Mouse (Mus musculus) heart, adult 8-10 months (tissue): ENCODE measurements at regions not wholly inside any gene's neighbourhood (a gene's known extent, or its start where the extent isn't known, plus 50 kb on each side); places are given as distances from the start of the nearest gene placed in this dataset.

Experiments
- DNase-seq: peaks from one replicate; pipeline ENCODE4 v3.0.0; 2022; ENCODE audit warnings: low spot score

DNA sequence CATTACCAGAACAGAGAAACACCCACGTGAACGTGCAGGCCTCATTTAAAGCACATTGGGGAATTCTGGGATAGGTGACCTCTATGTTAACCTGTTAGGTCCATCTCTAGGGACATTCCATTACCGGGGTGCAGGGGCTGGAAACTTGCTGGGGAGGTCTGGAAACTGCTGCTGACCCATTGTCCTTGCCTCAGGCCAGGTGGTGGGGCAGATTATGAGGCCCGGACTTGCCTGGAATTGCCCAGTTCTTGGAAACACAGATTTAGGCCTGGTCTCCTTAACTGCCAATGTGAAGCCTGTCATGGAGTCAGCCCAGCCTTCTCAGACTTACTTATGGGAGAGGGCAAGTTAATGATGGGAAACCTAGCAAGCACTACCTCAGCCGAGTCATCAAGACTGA, 175.3 kb upstream of the Klf7 start:
- DNase-seq: no peak

DNA sequence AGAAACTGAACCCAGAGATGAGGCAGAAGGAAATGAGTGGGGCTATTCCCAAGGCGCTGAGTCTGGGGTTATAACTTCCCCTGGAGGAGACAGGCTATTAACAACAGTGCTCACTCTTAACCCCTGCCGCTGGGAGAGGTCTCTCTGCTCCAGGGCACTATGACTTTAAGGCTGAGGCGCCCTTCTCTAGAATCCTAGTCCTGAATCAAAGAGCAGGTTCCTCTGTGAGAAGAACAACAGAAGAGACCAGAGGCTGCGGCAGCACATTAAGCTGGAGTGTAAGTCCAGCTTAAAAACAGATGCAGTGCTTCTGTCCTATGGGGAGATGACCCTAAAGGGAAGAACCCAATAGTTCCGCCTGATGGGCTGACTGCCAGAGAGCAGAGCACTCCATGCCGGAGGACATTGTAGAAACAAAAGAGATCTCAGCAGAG, 173.4 kb upstream of the Klf7 start:
- peak; percentile 56 for DNase-seq

DNA sequence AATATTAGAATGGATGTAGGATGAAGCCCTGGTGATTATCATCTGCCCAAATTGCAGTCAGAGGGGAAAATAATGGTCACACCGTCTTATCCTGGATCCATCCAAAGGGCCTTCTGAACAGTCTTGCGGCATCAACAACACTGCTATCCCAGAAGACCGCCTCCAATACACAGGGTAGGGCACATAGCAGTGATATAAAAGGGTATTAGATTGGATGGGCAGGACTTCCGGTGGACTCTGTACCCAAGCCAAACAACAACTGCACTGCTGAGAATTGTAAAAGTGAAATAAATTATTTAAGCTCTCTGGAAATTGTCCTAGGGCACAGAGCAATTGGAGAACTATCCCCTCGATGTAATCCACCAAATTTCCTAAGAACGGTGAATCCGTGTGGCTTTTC, 173.0 kb upstream of the Klf7 start:
- no peak for DNase-seq

DNA sequence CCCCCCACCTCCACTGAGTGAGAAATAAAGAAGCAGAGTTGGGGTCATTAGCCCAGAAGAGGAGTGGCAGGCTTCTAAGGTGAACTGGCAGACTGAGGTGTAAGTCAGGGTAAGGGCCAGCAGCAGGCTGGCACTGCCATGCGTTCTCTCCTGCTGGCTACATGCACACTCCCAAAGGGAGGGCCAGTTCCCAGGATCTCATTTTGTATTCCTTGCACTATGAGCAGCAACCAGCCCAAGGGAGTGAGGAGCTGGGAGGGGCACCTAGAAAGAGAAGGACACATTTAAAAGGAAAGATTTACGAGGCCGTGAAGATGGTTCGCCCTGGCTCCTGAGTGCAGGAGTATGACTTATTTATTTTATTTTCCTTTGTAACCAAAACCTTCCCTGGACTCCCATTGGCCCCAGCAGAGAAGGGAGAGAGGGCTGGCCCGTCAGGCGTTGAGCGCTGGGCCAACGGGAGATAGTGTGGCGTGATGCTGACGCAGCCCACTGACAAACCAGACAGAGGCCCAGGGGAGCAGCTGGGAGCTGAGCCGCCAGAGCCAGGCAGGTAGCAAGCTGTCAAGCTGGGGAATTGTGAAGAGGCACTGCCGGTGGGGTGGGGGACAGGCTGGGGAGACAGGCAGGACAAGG, 166.8 kb upstream of the Klf7 start:
- no peak for DNase-seq

DNA sequence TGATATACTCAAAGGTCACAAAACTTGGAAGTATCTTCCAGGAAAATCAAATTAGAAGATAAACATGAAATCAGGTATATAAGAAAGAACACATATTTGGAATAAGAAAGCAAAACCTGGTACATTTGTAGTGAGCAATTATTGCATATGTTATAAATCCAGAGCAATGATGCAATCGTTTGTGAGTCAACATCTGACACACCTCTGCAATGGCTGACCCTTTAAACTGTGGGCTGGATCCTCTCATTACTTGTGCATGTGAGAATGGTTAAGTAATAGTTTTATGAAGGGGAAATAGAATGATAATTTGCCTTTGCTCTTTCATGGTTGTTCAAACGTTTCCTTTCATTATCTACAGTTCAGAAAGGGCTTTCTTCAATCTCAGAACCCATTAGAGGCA, 165.0 kb upstream of the Klf7 start:
- no peak for DNase-seq

DNA sequence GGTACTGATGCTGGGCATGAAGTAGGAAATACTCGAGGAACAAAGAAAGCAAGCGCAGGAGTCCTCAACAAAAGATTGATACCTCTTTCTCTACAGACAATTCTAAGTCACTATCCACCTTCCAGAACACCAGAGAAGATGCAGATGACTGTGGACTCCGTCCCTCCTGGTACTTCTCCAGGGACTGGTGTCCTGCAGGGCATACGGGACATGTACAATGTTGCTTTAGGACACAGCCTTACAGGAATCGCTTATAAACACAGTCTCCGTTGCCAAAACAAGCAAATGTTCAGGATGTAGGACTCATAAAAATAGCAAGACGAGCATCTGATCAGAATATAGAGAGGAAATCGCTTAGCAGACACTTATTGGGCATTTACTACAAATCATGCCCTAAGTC, 162.6 kb upstream of the Klf7 start:
- no peak for DNase-seq

DNA sequence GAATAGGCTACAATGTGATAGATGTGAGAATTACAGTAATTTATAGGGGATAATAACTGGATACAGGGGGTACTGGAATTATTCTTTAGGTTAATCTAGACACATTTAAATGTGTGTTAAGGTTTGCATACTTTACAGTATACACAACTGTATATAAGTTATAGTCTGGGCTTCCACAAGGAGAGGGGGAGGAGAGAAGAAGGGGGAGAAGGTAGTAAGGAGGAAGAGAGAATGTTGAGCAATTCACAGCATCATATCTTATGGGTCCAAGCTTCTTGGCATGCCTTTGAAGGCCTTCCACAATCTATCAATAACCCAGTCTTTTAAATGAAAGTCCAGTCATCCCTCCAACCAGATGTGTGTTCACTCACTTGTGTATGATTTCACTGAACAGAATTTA, 153.8 kb upstream of the Klf7 start:
- no peak for DNase-seq

DNA sequence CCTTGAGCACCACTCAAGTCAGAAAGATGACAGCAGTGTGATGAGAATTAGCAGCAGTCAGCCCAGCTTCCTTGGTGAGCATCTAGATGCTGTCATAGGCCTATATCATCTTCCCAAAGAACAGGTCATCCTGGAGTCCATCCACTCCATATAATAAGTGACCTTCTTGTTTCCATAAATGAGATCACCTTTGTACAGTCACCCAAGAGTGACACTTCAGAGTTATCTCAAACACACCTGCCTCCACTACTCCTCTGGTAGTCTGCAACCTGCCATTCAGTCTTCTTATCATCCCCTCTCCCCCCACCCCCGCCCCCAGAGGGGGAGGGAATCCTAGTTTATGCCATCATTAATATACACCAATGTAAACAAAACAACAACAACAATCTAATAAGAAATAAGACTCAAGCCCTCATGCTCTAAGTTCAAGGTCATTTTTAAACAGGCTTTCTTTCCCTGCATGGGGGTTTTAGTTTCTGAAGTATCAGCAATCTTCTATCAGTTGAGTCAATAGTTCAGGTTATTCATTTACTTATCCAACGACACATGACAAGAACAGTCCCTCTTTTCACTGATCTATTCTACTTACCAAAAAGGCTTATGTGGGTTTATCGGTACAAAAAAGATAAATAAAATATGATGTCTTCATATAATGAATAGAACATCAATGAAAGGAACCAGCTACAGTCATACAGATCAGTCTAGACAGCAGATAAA, 153.2 kb upstream of the Klf7 start:
- DNase-seq: no peak

DNA sequence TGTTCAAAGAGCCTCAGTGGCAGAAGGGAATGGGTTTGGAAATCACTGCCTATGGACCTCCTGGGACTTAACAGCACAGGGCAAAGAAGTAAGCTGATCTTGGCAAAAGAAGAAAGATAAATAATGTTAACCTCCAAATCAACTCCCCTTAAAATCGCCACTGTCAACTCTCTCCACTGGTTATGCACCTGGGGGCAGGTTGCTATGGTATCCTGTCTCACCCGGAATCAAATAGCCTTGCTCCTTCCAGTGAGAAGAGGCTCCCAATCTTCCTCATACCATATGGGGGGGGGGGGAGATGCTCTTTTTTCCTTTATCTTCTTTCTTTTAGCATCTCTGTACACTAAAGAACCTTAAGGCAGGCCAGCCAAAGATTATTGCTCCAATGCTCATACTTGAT, 135.2 kb upstream of the Klf7 start:
- DNase-seq: no peak

DNA sequence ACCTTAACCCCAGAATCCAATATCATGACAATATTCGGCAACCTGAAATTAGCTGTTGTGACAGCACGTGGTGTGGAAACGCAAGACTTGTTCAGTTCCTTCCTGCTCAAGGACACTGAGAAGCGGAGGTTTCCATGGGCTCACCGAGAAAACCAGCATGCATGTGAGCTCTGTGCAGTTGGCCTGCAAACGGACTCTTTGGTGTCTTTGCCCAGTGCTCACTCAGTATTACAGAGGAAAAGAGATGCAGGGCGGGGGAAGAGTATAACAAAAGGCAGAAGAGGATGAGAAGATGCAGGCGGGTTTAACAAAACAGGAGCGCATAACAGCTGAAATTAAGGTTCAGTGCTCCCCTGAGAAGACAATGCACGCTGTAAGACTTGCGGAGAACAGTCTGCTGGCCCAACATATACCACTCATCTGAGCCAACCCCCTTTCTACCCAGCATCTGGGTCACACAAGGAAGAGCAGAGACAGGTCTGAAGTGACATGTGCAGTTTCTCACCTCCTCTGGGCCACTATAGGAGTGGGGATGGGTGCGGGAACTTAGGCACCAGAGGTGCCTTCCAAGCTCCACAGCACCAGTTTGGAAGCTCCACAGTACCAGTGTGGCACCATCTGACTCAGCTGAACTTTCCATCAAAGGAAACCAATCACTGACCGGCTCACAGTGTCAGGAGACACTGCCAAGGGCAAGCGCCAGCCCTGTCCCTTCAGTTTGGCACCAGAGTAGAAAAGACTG, 133.6 kb upstream of the Klf7 start:
- DNase-seq: no peak

DNA sequence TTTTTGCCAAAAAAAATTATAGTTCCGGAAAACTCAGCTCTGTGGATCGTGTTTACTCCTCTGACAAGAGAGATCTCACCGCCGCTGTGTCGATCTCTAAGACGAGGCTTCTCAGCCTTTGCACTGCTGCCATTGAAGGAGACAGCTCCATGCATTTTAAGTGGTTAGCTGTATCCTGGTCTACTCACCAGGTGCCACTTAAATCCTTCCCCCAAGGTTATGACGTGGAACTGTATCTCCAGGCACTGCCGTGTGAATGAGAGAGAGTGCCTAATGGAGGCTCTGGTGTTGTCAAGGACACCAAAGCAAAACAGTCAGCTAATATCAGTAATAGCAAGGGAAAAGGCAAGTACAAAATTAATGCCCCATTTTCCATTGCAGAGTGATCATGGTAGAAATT, 132.6 kb upstream of the Klf7 start:
- no peak for DNase-seq

DNA sequence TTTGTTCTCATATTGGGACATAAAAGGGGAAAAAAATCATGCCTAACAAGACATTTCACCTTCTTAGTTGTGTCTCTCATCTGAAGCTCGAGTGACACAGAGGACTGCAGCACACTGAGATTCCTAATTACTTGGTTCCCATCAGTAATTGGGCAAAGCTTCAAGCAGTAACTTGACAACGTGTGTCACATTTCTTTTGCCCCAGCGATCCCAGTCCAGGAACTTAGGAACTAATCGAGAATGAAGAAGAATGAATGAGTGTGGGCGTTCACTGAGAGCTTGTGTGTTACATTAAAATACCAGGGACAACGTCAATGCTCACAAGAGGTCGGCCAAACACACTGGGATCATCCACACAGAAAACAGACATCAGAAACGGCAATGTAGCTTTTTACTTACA, 131.9 kb upstream of the Klf7 start:
- no peak for DNase-seq

DNA sequence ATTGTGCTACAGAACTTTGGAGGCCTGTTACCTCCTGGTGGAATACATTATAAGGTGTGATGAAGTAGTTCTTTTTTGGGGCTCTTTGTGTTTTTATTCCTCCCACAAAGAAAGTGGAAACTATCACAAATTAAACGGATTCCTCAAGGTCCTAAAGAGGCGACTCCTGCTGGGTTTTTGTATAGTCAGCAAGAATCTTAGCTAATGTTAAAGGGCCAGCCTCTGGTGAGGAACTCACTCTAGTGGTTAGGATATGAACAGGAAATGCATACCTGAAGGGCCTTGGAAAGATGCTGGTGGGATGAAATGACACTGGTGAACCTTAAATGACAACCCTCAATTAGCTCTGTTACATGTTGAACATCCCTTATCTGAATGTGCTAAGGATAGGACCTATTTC, 120.3 kb upstream of the Klf7 start:
- no peak for DNase-seq

DNA sequence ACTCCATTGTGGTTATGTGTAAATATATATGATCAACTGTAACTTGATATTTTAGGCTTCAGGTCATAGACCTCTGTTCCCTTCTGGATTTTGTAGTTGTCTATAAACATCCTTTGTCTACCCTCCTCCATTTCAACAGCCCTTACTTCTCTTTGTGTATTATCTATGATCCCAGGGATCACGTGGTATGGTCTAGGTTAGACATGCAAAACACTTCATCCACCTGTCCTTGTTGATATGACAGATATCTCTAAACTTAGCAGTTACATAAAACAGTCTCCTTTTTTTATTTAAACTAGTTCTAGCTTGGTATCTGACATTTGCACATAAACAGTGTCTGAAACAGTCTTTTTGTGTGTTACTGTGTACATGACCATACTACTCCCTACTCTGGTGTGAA, 107.6 kb upstream of the Klf7 start:
- no peak for DNase-seq

DNA sequence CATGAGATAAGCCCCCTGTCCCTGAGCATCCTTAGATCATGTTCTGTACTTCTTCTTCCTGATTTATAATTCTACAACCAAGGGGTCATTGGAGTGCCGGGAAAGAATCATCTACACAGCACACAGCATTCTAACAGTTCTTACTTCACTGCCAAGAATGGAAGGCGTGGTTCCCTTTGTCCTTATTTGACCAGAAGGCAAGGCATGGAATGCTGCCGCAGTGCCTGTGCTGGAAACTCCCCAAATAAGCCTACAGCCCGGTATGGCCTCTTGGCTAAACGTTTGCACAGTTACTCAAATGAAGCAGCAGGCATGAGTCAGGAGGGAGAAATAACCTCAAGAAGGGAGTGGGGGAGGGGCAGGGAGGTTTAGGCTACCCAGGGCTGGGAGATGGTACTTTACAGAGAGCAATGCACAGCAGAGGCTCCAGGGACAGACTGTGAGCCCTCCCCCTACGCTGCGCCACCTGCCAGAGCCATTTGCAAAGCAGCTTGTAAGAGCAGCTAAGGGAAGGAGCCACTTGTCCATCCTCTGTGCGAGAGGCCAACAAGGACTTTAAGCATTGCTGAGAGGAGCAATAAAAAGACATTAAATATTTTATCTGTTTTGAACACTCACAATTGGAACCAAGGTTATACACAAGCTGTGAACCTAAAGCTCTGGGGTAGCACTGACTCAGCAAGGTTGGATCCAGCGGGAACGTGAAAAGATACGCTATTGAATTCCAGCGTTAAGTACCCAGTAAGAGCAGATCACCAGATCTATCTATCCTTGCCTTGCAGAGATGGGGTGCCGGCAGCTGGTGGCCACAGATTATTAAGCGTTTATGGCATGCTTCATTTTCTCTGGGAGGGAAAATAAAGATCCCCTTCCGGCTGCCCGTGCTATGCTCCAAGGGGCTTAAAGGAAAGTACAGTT, 104.2 kb upstream of the Klf7 start:
- peak; percentile 81 for DNase-seq

DNA sequence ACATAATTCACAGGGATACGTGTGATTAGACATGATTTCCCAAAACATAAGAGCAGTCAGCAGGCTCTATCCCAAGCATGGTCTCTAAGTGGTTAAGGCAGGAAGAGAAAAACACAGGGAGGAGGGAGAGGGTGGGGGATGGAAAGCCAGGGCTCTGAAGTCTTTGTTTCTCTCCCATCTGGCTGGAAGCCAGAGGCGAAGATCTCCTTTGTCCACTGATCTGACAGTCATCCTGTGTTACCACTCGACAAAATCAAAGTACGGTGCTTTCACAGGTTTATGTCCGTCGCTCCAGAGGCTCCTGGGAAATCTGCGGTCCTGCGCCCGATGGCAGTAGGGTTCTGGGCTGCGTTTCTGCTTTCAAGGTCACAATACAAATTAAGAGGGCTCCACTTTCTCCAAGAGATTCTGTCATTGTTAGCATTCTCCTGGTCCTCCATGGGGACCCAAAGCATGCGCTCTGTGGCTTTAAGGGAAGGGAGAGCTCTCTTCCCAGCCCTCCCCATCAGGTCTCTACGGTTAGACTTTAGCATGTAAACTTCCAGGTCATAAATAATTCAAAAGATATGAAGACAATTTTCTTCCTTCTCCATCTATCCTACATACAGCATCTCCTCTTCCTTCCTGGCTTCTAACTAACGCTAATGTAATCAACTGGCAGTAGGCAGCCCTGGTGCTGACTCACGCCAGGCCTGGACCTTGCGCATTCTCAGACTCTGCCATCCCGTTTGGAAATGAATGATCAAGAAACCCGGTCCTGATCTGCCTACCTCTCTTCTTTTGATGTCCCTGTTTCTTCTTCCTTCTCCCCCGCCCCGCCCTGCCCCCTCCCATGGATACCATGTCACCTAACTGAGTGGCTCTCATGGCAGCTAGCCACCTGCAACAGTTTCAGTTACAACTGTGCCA, 102.0 kb upstream of the Klf7 start:
- DNase-seq: peak; percentile 40

DNA sequence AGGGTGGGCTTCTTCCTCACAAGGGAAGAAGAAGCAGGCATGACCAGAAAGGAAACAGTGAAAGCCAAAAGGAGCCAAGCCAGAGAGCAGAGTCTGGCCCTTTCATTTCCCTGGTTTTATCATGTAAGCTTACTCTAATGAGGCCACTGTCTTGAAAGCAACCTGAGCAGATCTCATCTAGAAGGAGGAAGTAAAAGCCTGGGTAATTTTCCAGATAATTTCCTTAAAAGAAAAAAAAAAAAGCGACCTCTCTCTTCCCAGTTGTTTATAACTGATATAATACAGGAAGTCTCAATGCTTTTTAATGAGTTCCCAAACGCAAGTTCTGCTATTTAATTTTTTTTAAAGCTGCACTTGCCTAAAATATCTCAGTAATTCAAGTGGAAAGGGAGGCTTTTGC, 100.4 kb upstream of the Klf7 start:
- no peak for DNase-seq

DNA sequence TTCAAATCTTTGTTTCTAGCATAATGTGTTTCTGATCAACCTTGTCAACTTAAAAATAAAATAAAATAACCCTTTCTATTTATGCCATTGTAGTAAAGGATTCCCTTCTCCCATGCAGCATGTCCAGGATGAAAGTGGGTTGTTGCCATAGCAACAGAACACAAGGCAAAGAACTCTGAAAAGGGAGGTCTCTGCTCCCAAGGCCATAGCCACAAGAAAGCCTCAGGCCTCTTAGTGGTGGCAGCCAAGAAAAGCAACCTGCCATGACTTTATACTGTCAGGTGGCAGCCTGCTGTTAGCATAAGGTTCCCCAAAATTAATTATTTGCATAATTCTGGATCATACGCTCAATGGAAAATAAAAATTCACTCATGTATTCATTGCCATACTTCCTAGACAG, 98.4 kb upstream of the Klf7 start:
- no peak for DNase-seq

DNA sequence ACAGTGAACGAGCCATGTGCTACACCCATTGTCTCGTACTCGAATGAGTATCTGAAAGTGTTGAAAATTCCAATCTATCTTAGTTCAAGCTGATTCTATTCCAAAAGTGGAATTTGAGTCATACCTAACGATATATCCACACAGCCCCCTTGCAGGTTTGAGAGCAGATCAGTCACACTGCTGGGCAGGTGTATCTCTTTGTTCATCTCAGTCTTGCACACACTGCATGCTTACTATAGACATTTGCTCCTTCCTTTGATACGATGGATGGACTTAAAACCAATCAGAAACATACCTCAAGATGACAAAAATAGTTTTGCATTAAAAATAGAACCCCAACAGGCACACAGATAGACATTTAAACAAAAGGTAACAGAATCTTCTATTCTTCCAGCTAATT, 98.0 kb upstream of the Klf7 start:
- DNase-seq: no peak

DNA sequence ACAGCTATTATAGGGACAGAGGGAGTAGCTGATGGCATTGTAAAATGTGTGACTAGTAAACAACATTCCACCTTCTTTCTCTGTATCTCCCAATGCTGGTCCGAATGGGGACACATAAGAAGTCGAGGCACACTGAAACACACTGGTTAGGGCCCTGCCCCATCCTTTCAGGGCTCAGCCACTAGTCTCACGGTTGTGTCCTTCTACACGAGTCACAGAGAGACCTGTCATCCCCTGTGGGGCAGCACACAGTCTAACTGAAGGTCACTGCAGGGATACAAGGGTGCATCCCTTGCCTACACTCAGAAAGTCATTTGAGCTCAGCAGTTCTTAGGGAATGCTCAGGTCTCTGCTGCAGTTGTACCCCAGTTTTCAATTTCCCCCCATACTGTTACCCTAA, 93.6 kb upstream of the Klf7 start:
- no peak for DNase-seq

DNA sequence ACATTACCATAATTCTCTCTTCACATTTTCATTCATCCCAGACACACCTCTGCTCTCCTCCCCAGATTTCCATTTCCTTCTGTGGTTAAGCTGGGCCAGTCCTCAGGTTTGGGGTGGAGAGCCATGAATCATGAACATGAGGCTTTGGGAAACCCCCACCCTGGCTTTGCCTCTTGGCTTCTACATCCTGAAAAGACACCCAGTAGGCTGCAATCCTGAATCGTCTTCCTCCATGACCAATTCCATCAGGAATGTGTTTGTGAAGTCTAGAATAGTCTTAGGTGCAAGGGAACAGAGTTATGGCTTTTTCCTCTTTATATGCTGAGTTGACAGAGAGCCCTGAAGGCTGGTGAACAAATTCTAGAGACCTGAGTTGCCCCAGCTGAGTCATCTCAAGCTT, 87.0 kb upstream of the Klf7 start:
- DNase-seq: no peak
